Mouse (Mus musculus): ENCODE measurements around the gene Kif26b.

DNA sequence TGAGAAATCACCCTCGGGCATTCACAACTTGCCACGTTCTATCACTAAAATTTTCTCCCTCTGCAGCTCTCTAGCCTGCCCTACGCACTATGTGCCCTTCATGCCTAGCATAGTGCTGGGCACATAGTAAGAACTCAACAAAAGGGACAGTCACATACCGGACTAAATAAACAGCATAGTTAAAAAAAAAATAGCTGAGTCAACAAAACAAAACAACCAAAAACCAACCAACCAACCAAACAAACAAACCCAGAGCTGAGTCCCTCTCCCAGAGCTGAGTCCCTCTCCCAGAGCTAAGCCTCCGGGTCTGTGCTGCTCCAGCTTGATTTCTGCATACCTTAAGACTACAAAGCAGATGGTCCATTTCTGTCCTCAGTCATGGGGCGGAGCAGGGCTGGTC, 334.8 kb downstream of the Kif26b start:
- TF ChIP-seq POLR2A (IDR thresholded peaks at IDR 0.05; ENCODE audit: low read depth, low read length) (no peak), CTCF (IDR thresholded peaks at IDR 0.05; ENCODE audit: extremely low read depth, insufficient read length, insufficient replicate concordance, low read depth, low read length) (no peak)
